Mouse (Mus musculus) lung, adult 2 months (tissue): ENCODE measurements around the gene Pcna.

Source experiments
- CTCF ChIP-seq: fragments of 200-500 bp; IDR thresholded peaks from 2 replicates; pipeline ENCODE4 v1.5.1; 2011; ENCODE audit warnings: mild to moderate bottlenecking, low read length, control low read depth; ENCODE audit not compliant: insufficient read depth
- POLR2A ChIP-seq: fragments of 200-500 bp; IDR thresholded peaks from 2 replicates; pipeline ENCODE4 v1.6.1; 2011; ENCODE audit warnings: low read depth, mild to moderate bottlenecking, control low read depth, low read length, borderline replicate concordance; ENCODE audit errors: extremely low read depth

GRCm38 (mm10) chr2:132281560-132282452 lies 28.7 kb upstream of the Pcna start:
- TF ChIP-seq POLR2A (no peak), CTCF (no peak)
